Mouse (Mus musculus) thymus, adult 2 months (tissue): ENCODE data around the gene Nme7.

Experiments used
- CTCF ChIP-seq: fragments of 200-500 bp; IDR thresholded peaks from 2 replicates; pipeline ENCODE4 v1.5.1; 2012; ENCODE audit warnings: mild to moderate bottlenecking, control low read depth, low read length, moderate library complexity, borderline replicate concordance; ENCODE audit not compliant: control insufficient read depth, poor library complexity, insufficient read depth; ENCODE audit errors: extremely low read depth
- POLR2A ChIP-seq: fragments of 200-500 bp; IDR thresholded peaks from 2 replicates; pipeline ENCODE4 v1.6.1; 2012; ENCODE audit warnings: mild to moderate bottlenecking, low read length, control low read depth, moderate library complexity; ENCODE audit not compliant: control insufficient read depth, poor library complexity, insufficient read depth; ENCODE audit errors: extremely low read depth

GRCm38 (mm10) chr1:164415347-164415751 lies 111.4 kb downstream of the Nme7 start:
- TF ChIP-seq CTCF: no peak
- TF ChIP-seq POLR2A: no peak
